Mouse (Mus musculus): ENCODE measurements around the gene Pate2. TPM values are rescaled to one million over a fixed set of nuclear protein-coding genes. Genes with fewer than 3 reads are reported as not detected.
"Not testable (repeated sequence)": the region's sequence is repeated elsewhere in the genome, so short reads cannot be mapped to it uniquely, and the experiment has no call there.

Gene Pate2
- polyA plus RNA-seq, 1 experiment from 2014 or later: 1.3 TPM

GRCm38 (mm10) chr9:35614005-35614404, 43.9 kb downstream of the Pate2 start:
- Histone ChIP-seq H3K4me3 (ENCODE audit: low read depth, low read length) (no peak overlapping the region), H3K9me3 (ENCODE audit: control insufficient read depth, low read length) (no peaks in the 10 kb centered on the region), H3K4me2 (replicated peaks; ENCODE audit: low read depth, low read length) (no peak overlapping the region), H3K9ac (ENCODE audit: low read depth, low read length) (no peak overlapping the region), H3K36me3 (ENCODE audit: control insufficient read depth, insufficient read depth, low read length) (no peaks in the 10 kb centered on the region), H3K27ac (ENCODE audit: low read depth, low read length) (no peak overlapping the region), H3K4me1 (replicated peaks; ENCODE audit: control insufficient read depth, insufficient read depth, low read length) (no peaks in the 10 kb centered on the region), H3K27me3 (ENCODE audit: control insufficient read depth, insufficient read depth, low read length) (no peaks in the 10 kb centered on the region)
- 32% methylated on average over 2 of the region's 2 CpGs for WGBS
- ATAC-seq (ENCODE audit: low FRiP score) (no peak), DNase-seq (ENCODE audit: low spot score) (no peak)

GRCm38 (mm10) chr9:35616784-35617183, 46.7 kb downstream of the Pate2 start:
- not testable (repeated sequence) for DNase-seq (ENCODE audit: low spot score); H3K4me2 ChIP-seq (replicated peaks; ENCODE audit: low read depth, low read length); ATAC-seq (ENCODE audit: low FRiP score); H3K4me3 ChIP-seq (ENCODE audit: low read depth, low read length); H3K9me3 ChIP-seq (ENCODE audit: control insufficient read depth, low read length); H3K36me3 ChIP-seq (ENCODE audit: control insufficient read depth, insufficient read depth, low read length); H3K4me1 ChIP-seq (replicated peaks; ENCODE audit: control insufficient read depth, insufficient read depth, low read length); H3K27me3 ChIP-seq (ENCODE audit: control insufficient read depth, insufficient read depth, low read length); H3K27ac ChIP-seq (ENCODE audit: low read depth, low read length); H3K9ac ChIP-seq (ENCODE audit: low read depth, low read length)
- 74% methylated on average over 2 of the region's 2 CpGs for WGBS

GRCm38 (mm10) chr9:35632981-35633380, 62.9 kb downstream of the Pate2 start:
- no peak overlapping the region for H3K4me3 ChIP-seq (ENCODE audit: low read depth, low read length)
- no peak overlapping the region for H3K27ac ChIP-seq (ENCODE audit: low read depth, low read length)
- DNase-seq (ENCODE audit: low spot score) (no peak), ATAC-seq (ENCODE audit: low FRiP score) (no peak)
- no peaks in the 10 kb centered on the region for H3K36me3 ChIP-seq (ENCODE audit: control insufficient read depth, insufficient read depth, low read length)
- H3K9ac ChIP-seq (ENCODE audit: low read depth, low read length): no peak overlapping the region
- H3K4me2 ChIP-seq (replicated peaks; ENCODE audit: low read depth, low read length): no peak overlapping the region
- no peaks in the 10 kb centered on the region for H3K27me3 ChIP-seq (ENCODE audit: control insufficient read depth, insufficient read depth, low read length)
- H3K9me3 ChIP-seq (ENCODE audit: control insufficient read depth, low read length): no peaks in the 10 kb centered on the region
- 84% methylated on average over 1 of the region's 1 CpGs for WGBS
- no peaks in the 10 kb centered on the region for H3K4me1 ChIP-seq (replicated peaks; ENCODE audit: control insufficient read depth, insufficient read depth, low read length)

- 0 out of 2 replicates have a peak, but pooled peaks cover 2% of the 10 kb centered on the region for H3K9me3 ChIP-seq (ENCODE audit: control insufficient read depth, low read length)
- H3K4me2 ChIP-seq (replicated peaks; ENCODE audit: low read depth, low read length): no peak within 1 kb of the TSS
- 77% methylated on average over 1 of the region's 1 CpGs for WGBS
- no peak within 1 kb of the TSS for H3K9ac ChIP-seq (ENCODE audit: low read depth, low read length)
- no peaks in the 10 kb centered on the region for H3K36me3 ChIP-seq (ENCODE audit: control insufficient read depth, insufficient read depth, low read length)
- ATAC-seq (ENCODE audit: low FRiP score) (no peak), DNase-seq (ENCODE audit: low spot score) (no peak)
- H3K27ac ChIP-seq (ENCODE audit: low read depth, low read length): no peak within 1 kb of the TSS
- no peak within 1 kb of the TSS for H3K4me3 ChIP-seq (ENCODE audit: low read depth, low read length)
- no peaks in the 10 kb centered on the region for H3K4me1 ChIP-seq (replicated peaks; ENCODE audit: control insufficient read depth, insufficient read depth, low read length)
- no peaks in the 10 kb centered on the region for H3K27me3 ChIP-seq (ENCODE audit: control insufficient read depth, insufficient read depth, low read length)
These were observed 78.0 kb downstream of the Pate2 start, which contains the start of gene Pate3 for GRCm38 (mm10) chr9:35648102-35648501. Gene Pate3 (minus strand): TSS chr9:35648202.

- no peak overlapping the region for H3K9ac ChIP-seq (ENCODE audit: low read depth, low read length)
- no peaks in the 10 kb centered on the region for H3K9me3 ChIP-seq (ENCODE audit: control insufficient read depth, low read length)
- DNase-seq (ENCODE audit: low spot score) (no peak), ATAC-seq (ENCODE audit: low FRiP score) (no peak)
- H3K36me3 ChIP-seq (ENCODE audit: control insufficient read depth, insufficient read depth, low read length): no peaks in the 10 kb centered on the region
- H3K4me3 ChIP-seq (ENCODE audit: low read depth, low read length): no peak overlapping the region
- H3K27me3 ChIP-seq (ENCODE audit: control insufficient read depth, insufficient read depth, low read length): no peaks in the 10 kb centered on the region
- H3K4me2 ChIP-seq (replicated peaks; ENCODE audit: low read depth, low read length): no peak overlapping the region
- no peaks in the 10 kb centered on the region for H3K4me1 ChIP-seq (replicated peaks; ENCODE audit: control insufficient read depth, insufficient read depth, low read length)
- WGBS: 85% methylated on average over 2 of the region's 2 CpGs
- no peak overlapping the region for H3K27ac ChIP-seq (ENCODE audit: low read depth, low read length)
These were observed 103.5 kb downstream of the Pate2 start for GRCm38 (mm10) chr9:35673557-35673956.

GRCm38 (mm10) chr9:35687013-35687412, 116.9 kb downstream of the Pate2 start, which contains the start of gene Pate1:
Gene Pate1 (minus strand): TSS chr9:35687390.
- no peaks in the 10 kb centered on the region for H3K4me1 ChIP-seq (replicated peaks; ENCODE audit: control insufficient read depth, insufficient read depth, low read length)
- 57% methylated on average over 1 of the region's 1 CpGs for WGBS
- no peaks in the 10 kb centered on the region for H3K36me3 ChIP-seq (ENCODE audit: control insufficient read depth, insufficient read depth, low read length)
- H3K9me3 ChIP-seq (ENCODE audit: control insufficient read depth, low read length): no peaks in the 10 kb centered on the region
- H3K4me3 ChIP-seq (ENCODE audit: low read depth, low read length): no peak within 1 kb of the TSS
- no peak within 1 kb of the TSS for H3K4me2 ChIP-seq (replicated peaks; ENCODE audit: low read depth, low read length)
- no peak within 1 kb of the TSS for H3K9ac ChIP-seq (ENCODE audit: low read depth, low read length)
- ATAC-seq (ENCODE audit: low FRiP score) (no peak), DNase-seq (ENCODE audit: low spot score) (no peak)
- no peak within 1 kb of the TSS for H3K27ac ChIP-seq (ENCODE audit: low read depth, low read length)
- H3K27me3 ChIP-seq (ENCODE audit: control insufficient read depth, insufficient read depth, low read length): no peaks in the 10 kb centered on the region

- Histone ChIP-seq H3K4me2 (replicated peaks; ENCODE audit: low read depth, low read length) (no peak overlapping the region), H3K9me3 (ENCODE audit: control insufficient read depth, low read length) (no peaks in the 10 kb centered on the region), H3K36me3 (ENCODE audit: control insufficient read depth, insufficient read depth, low read length) (no peaks in the 10 kb centered on the region), H3K9ac (ENCODE audit: low read depth, low read length) (no peak overlapping the region), H3K4me3 (ENCODE audit: low read depth, low read length) (no peak overlapping the region), H3K27ac (ENCODE audit: low read depth, low read length) (no peak overlapping the region), H3K4me1 (replicated peaks; ENCODE audit: control insufficient read depth, insufficient read depth, low read length) (no peaks in the 10 kb centered on the region), H3K27me3 (ENCODE audit: control insufficient read depth, insufficient read depth, low read length) (no peaks in the 10 kb centered on the region)
- ATAC-seq (ENCODE audit: low FRiP score) (no peak), DNase-seq (ENCODE audit: low spot score) (no peak)
These were observed 121.8 kb downstream of the Pate2 start for GRCm38 (mm10) chr9:35691924-35692323.

GRCm38 (mm10) chr9:35707265-35707664, 137.2 kb downstream of the Pate2 start:
- no peaks in the 10 kb centered on the region for H3K9me3 ChIP-seq (ENCODE audit: control insufficient read depth, low read length)
- no peak overlapping the region for H3K4me2 ChIP-seq (replicated peaks; ENCODE audit: low read depth, low read length)
- ATAC-seq (ENCODE audit: low FRiP score) (no peak), DNase-seq (ENCODE audit: low spot score) (no peak)
- H3K27ac ChIP-seq (ENCODE audit: low read depth, low read length): no peak overlapping the region
- no peaks in the 10 kb centered on the region for H3K36me3 ChIP-seq (ENCODE audit: control insufficient read depth, insufficient read depth, low read length)
- no peaks in the 10 kb centered on the region for H3K27me3 ChIP-seq (ENCODE audit: control insufficient read depth, insufficient read depth, low read length)
- no peaks in the 10 kb centered on the region for H3K4me1 ChIP-seq (replicated peaks; ENCODE audit: control insufficient read depth, insufficient read depth, low read length)
- H3K4me3 ChIP-seq (ENCODE audit: low read depth, low read length): no peak overlapping the region
- H3K9ac ChIP-seq (ENCODE audit: low read depth, low read length): no peak overlapping the region
